Mouse (Mus musculus) liver, embryonic 11.5 days (tissue): ENCODE data around the gene Carhsp1. TPM values are rescaled to one million over a fixed set of nuclear protein-coding genes. Genes with fewer than 3 reads are reported as not detected.

Experiments
- ATAC-seq: fragments of 200-750 bp; cut with Nextera tagmentation; replicated peaks from 2 replicates; pipeline ENCODE4 v1.8.0; 2017; ENCODE audit warnings: moderate number of reproducible peaks, mild to moderate bottlenecking, moderate TSS enrichment, moderate library complexity; ENCODE audit not compliant: low FRiP score
- DNase-seq: peaks from one replicate; pipeline ENCODE4 v3.0.0-alpha.2; 2017; ENCODE audit warnings: low spot score
- H3K27ac ChIP-seq: fragments of 300-500 bp; sonication (generic); 2 replicates; pipeline ENCODE4 v1.5.1; 2014; ENCODE audit warnings: mild to moderate bottlenecking, low read depth, low read length, control low read depth
- H3K27me3 ChIP-seq: fragments of 300-500 bp; sonication (generic); replicated peaks from 2 replicates; pipeline ENCODE4 v1.6.1; 2014; ENCODE audit warnings: low read length, mixed read lengths; ENCODE audit not compliant: control insufficient read depth, insufficient read depth
- H3K36me3 ChIP-seq: fragments of 300-500 bp; sonication (generic); 2 replicates; pipeline ENCODE4 v1.6.1; 2014; ENCODE audit warnings: mild to moderate bottlenecking, low read length, moderate library complexity, mixed read lengths; ENCODE audit not compliant: control insufficient read depth, insufficient read depth
- H3K4me1 ChIP-seq: fragments of 300-500 bp; sonication (generic); replicated peaks from 2 replicates; pipeline ENCODE4 v1.6.1; 2014; ENCODE audit warnings: low read length, mixed read lengths; ENCODE audit not compliant: control insufficient read depth, insufficient read depth
- H3K4me2 ChIP-seq: fragments of 300-500 bp; sonication (generic); 2 replicates; pipeline ENCODE4 v1.6.1; 2014; ENCODE audit warnings: mild to moderate bottlenecking, control low read depth, moderate library complexity
- H3K4me3 ChIP-seq: fragments of 300-500 bp; sonication (generic); 2 replicates; pipeline ENCODE4 v1.5.1; 2014; ENCODE audit warnings: low read depth, low read length, control low read depth
- H3K9ac ChIP-seq: fragments of 300-500 bp; sonication (generic); 2 replicates; pipeline ENCODE4 v1.6.1; 2014; ENCODE audit warnings: low read depth, low read length, control low read depth
- H3K9me3 ChIP-seq: fragments of 300-500 bp; sonication (generic); 2 replicates; pipeline ENCODE4 v1.6.1; 2016; ENCODE audit warnings: low read length, inconsistent platforms, mixed read lengths; ENCODE audit not compliant: control insufficient read depth
- WGBS: fragments of 180-500 bp; shearing (Covaris S2); extraction: QIAGEN DNeasy Blood & Tissue Kit; methylation state at CpG from one replicate; pipeline ENCODE4 v1.1.7; 2014; 5-methylcytosine and 5-hydroxymethylcytosine counted together
- polyA plus RNA-seq: library from polyadenylated mRNA; unstranded; fragments of >200 nt; fragmentation: Nextera tagmentation; extraction: Ambion mirVana; gene quantifications from 2 replicates; pipeline ENCODE4 v1.2.1, GENCODE M21; 2014

The Carhsp1 gene
- polyA plus RNA-seq, 1 experiment from 2014 or later, result 25.4 TPM

DNA sequence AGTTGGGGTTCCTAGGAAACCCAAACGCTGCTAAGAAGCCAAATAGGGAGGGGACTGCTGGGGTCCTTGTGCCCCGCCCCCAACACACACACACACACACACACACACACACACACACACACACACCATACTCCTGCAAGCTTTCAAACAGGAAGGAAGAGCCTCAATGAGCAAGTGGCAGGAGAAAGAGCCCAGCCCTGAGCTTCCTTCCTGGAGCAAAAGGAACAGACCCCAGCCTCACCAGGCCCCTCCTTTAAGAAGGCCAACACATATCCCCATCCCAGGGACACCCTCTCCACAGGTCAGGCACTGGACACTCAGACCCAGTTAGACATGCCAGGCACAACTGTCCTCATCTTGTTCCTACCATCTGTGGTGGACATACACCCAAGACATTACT lies 8.9 kb downstream of the Carhsp1 start:
- no peak overlapping the region for H3K4me2 ChIP-seq
- WGBS, result 53% methylated on average over 2 of the region's 2 CpGs
- ATAC-seq (no peak), DNase-seq (no peak)
- H3K9ac ChIP-seq, result no peak overlapping the region
- H3K9me3 ChIP-seq, result no peaks in the 10 kb centered on the region
- no peak overlapping the region for H3K27ac ChIP-seq
- peaks cover 20% of the 10 kb centered on the region for H3K4me1 ChIP-seq
- peaks cover 12% of the 10 kb centered on the region for H3K36me3 ChIP-seq
- no peak overlapping the region for H3K4me3 ChIP-seq
- H3K27me3 ChIP-seq, result no peaks in the 10 kb centered on the region

DNA sequence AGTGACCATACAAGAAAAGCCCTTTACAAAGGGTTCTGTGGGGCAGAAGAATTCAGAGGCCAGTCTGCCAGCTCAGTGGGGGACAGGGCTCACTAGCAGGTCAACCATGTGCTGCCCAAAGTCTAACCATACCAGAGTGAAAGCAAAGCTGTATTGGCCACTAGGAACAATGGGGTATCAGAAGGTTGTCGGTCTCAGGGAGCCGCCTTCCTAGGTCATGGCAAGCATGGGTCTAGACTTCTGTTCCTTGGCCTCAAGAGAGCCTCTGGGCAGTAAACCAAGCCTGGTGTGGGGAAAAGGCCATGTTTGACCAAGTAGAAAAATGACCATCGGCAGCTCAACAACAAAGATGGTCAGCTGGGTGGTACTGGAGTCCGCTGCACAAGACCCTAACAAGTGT lies 13.2 kb downstream of the Carhsp1 start:
- Histone ChIP-seq H3K4me1 (no peaks in the 10 kb centered on the region; the same call in none of the 2 replicates), H3K27me3 (no peaks in the 10 kb centered on the region), H3K4me2 (no peak overlapping the region), H3K9ac (no peak overlapping the region), H3K4me3 (no peak overlapping the region), H3K9me3 (no peaks in the 10 kb centered on the region), H3K36me3 (peaks cover 21% of the 10 kb centered on the region), H3K27ac (no peak overlapping the region)
- ATAC-seq (no peak), DNase-seq (no peak)
- 90% methylated on average over 4 of the region's 4 CpGs for WGBS

DNA sequence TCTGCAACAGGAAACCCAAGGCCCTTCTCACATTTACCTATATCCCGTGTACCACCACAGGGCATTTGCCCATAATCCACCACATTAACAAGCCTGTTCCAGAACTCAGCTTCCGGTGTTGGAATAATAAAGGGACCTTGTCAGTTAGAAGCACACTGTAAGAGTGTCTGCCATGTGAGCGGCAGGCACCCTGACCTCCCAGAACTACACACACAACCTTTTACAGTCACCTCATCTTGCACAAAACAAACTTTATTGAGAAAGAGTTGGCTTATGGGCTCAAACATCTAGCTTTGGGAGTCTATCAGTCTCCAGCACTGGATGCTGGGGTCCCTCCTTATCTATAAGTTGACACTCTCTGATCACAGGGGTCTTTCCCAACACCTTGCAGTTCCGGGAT lies 13.6 kb downstream of the Carhsp1 start:
- Histone ChIP-seq H3K9me3 (no peaks in the 10 kb centered on the region), H3K4me2 (no peak overlapping the region), H3K9ac (no peak overlapping the region), H3K4me3 (no peak overlapping the region), H3K27me3 (no peaks in the 10 kb centered on the region), H3K27ac (no peak overlapping the region), H3K4me1 (no peaks in the 10 kb centered on the region; the same call in none of the 2 replicates), H3K36me3 (peaks cover 19% of the 10 kb centered on the region)
- 82% methylated on average over 4 of the region's 4 CpGs for WGBS
- ATAC-seq (no peak), DNase-seq (no peak)

DNA sequence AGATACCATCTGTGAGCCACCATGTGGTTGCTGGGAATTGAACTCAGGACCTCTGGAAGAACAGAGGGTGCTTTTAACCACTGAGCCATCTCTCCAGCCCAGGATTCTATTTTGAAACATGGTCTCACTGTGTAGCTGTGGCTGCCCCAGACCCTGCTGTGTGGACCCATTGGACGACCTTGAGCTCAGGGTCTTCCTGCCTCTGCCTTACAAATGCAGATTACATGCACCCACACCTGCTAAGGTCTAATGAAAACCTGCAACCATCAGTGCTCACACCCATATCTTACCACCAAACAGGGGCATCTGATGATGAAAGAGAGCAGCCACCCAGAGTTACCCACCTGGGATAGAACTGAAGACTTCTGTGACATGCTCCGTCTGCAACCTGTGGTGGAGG lies 15.7 kb downstream of the Carhsp1 start:
- no peaks in the 10 kb centered on the region for H3K9me3 ChIP-seq
- H3K36me3 ChIP-seq, result peaks cover 32% of the 10 kb centered on the region
- DNase-seq (no peak), ATAC-seq (no peak)
- no peaks in the 10 kb centered on the region for H3K27me3 ChIP-seq
- H3K4me1 ChIP-seq, result no peaks in the 10 kb centered on the region; the same call in none of the 2 replicates
- H3K4me3 ChIP-seq, result no peak overlapping the region
- no peak overlapping the region for H3K4me2 ChIP-seq
- no peak overlapping the region for H3K27ac ChIP-seq
- 61% methylated on average over 2 of the region's 2 CpGs for WGBS
- H3K9ac ChIP-seq, result no peak overlapping the region

DNA sequence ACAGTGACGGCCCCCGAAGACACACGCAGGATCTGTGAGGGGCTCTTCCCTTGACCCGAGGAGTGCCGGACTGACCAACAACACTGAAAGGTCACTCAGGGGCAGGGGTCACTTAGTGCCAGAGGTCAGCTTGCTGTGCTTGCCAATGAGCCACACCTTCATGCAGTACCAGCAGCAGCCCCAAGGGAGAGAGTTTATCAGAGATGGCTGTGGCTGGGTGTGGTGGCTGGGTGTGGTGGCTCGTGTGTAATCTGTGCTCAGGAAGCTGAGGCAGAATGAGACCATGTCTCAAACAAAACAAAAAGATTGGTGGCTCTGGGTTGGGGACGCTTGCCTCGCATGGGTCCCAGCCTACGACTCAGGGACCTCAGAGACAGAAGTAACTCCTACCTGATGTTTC lies 16.4 kb downstream of the Carhsp1 start:
- WGBS, result 74% methylated on average over 9 of the region's 9 CpGs
- Histone ChIP-seq H3K9me3 (no peaks in the 10 kb centered on the region), H3K4me2 (no peak overlapping the region), H3K27me3 (no peaks in the 10 kb centered on the region), H3K4me3 (no peak overlapping the region), H3K9ac (no peak overlapping the region), H3K27ac (no peak overlapping the region), H3K36me3 (peaks cover 33% of the 10 kb centered on the region), H3K4me1 (no peaks in the 10 kb centered on the region; the same call in none of the 2 replicates)
- DNase-seq (no peak), ATAC-seq (peak; percentile 29; the same call in 1 of the 2 replicates)

DNA sequence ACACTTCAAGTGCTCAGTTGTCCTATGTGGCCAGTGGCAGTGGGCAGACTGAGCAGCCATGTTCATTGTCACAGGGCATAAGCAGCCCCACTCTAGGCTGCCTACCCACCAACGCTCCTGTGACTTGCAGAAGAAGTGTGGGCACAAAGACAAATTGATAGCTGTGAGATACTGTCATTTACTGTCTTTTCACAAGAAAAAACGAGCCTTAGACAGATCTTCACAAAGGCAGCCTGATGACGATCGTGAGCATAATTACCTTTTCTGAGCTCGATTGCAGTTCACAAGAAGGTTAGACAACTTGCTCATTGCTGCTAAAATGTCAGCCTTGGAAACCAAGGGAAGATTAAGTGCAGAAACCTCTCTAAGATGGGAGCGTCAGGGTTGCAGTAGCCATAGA lies 16.8 kb downstream of the Carhsp1 start:
- WGBS, result 86% methylated on average over 6 of the region's 6 CpGs
- H3K4me2 ChIP-seq, result no peak overlapping the region
- H3K27me3 ChIP-seq, result no peaks in the 10 kb centered on the region
- ATAC-seq (no peak), DNase-seq (no peak)
- no peak overlapping the region for H3K27ac ChIP-seq
- H3K36me3 ChIP-seq, result peaks cover 33% of the 10 kb centered on the region
- H3K9ac ChIP-seq, result no peak overlapping the region
- no peak overlapping the region for H3K4me3 ChIP-seq
- H3K4me1 ChIP-seq, result no peaks in the 10 kb centered on the region; the same call in none of the 2 replicates
- H3K9me3 ChIP-seq, result no peaks in the 10 kb centered on the region

DNA sequence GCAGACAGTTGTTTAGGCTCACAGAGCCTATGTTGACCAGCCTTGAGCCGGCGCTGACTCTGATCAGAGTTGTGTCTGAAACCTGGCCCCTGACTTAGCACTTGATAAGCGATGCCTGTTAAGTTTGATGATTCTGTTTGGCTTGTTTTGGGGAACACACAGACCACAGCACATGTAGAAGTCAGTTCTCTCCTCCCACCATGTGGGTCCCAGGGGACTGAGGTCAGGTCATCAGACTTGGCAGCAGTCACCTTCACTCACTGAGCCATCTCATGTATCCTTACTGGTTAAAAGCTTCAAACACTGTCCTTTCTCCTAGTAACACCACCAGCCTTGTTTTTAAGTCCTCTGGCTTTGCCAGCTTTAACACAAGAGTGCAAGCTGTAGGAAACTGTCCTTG lies 21.9 kb downstream of the Carhsp1 start:
- H3K9me3 ChIP-seq, result no peaks in the 10 kb centered on the region

DNA sequence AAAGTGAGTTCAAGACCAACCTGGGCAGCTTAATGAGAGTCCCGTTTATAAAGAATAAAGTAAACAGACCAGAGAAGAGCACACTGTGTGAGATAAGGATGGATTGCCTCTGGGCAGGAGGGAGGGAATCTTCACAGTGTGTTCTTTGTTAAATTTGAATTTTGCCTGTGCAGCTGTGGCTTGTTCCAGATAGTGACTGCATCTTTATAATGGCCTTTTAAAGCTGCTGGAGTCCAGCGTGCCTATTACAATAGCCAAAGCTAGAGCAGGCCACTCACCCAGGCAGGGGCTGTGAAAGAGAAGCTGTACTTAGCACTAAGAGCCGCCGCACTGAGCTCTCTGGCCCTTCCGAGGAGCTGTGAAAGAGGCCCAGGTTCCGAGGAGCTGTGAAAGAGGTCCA lies 26.4 kb downstream of the Carhsp1 start:
- H3K4me1 ChIP-seq, result no peaks in the 10 kb centered on the region
- no peak overlapping the region for H3K4me2 ChIP-seq
- ATAC-seq, result no peak
- no peak for DNase-seq
- 87% methylated on average over 6 of the region's 6 CpGs for whole genome bisulfite sequencing
- no peak overlapping the region for H3K4me3 ChIP-seq
- H3K9me3 ChIP-seq, result no peaks in the 10 kb centered on the region
- H3K27me3 ChIP-seq, result no peaks in the 10 kb centered on the region
- H3K36me3 ChIP-seq, result peaks cover 35% of the 10 kb centered on the region
- no peak overlapping the region for H3K9ac ChIP-seq
- no peak overlapping the region for H3K27ac ChIP-seq

More for the DNA sequence above, 21.9 kb downstream of the Carhsp1 start:
- Histone ChIP-seq H3K4me2 (no peak overlapping the region), H3K27me3 (no peaks in the 10 kb centered on the region), H3K9ac (no peak overlapping the region), H3K4me1 (no peaks in the 10 kb centered on the region; the same call in none of the 2 replicates), H3K4me3 (no peak overlapping the region), H3K36me3 (peaks cover 44% of the 10 kb centered on the region), H3K27ac (no peak overlapping the region)
- no peak for ATAC-seq
- no peak for DNase-seq
- WGBS, result 89% methylated on average over 3 of the region's 3 CpGs

DNA sequence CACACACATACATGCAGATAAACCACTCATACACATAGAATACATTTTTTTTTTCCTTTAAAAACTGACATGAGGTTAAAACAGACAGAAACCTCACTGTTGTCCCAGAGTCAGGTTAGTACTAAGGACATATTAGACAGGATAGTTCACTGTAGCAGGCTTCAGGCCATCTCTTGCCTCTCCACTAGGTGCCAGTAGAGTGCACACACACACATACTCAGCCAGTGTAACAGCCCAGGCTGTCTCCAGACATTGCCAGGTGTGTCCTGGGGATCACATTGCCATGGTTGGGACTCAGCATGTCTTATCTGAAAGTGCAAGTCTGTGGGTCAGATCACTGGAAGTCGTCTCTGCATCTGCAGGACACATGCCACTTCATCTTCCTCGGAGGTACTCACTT lies 28.1 kb downstream of the Carhsp1 start:
- peaks cover 33% of the 10 kb centered on the region for H3K36me3 ChIP-seq
- H3K27me3 ChIP-seq, result no peaks in the 10 kb centered on the region
- H3K4me2 ChIP-seq, result no peak overlapping the region
- H3K9me3 ChIP-seq, result no peaks in the 10 kb centered on the region
- no peak for DNase-seq
- ATAC-seq, result peak; percentile 74
- peaks cover 8% of the 10 kb centered on the region for H3K4me1 ChIP-seq
- no peak overlapping the region for H3K4me3 ChIP-seq
- no peak overlapping the region for H3K27ac ChIP-seq
- 63% methylated on average over 2 of the region's 2 CpGs for WGBS
- no peak overlapping the region for H3K9ac ChIP-seq
